Mouse (Mus musculus) lung, postnatal 0 days (tissue): ENCODE measurements around the gene Cebpg. TPM values are rescaled to one million over a fixed set of nuclear protein-coding genes. Genes with fewer than 3 reads are reported as not detected.
A peak's percentile ranks its signal among the peaks of the same experiment; 100 is the strongest.

Experiments used
- ATAC-seq: fragments of 200-750 bp; cut with Nextera tagmentation; 2 replicates; pipeline ENCODE4 v1.8.0; 2017; ENCODE audit warnings: moderate library complexity
- DNase-seq: peaks from one replicate; pipeline ENCODE4 v3.0.0-alpha.2; 2016; ENCODE audit warnings: low spot score
- H3K27ac ChIP-seq: fragments of 300-500 bp; sonication (generic); 2 replicates; pipeline ENCODE4 v1.5.1; 2014; ENCODE audit warnings: antibody characterized with exemption, mild to moderate bottlenecking, low read length, mixed read lengths
- H3K27me3 ChIP-seq: fragments of 300-500 bp; sonication (generic); replicated peaks from 2 replicates; pipeline ENCODE4 v1.6.1; 2014; ENCODE audit warnings: low read length, mixed read lengths; ENCODE audit not compliant: insufficient read depth
- H3K36me3 ChIP-seq: fragments of 300-500 bp; sonication (generic); 2 replicates; pipeline ENCODE4 v1.6.1; 2014; ENCODE audit warnings: low read length, mixed read lengths; ENCODE audit not compliant: insufficient read depth
- H3K4me1 ChIP-seq: fragments of 300-500 bp; sonication (generic); 2 replicates; pipeline ENCODE4 v1.6.1; 2014; ENCODE audit warnings: antibody characterized with exemption, low read depth, low read length, mixed read lengths; ENCODE audit not compliant: insufficient read depth
- H3K4me2 ChIP-seq: fragments of 300-500 bp; sonication (generic); replicated peaks from 2 replicates; pipeline ENCODE4 v1.6.1; 2014; ENCODE audit warnings: low read depth, mild to moderate bottlenecking, low read length, moderate library complexity, mixed read lengths
- H3K4me3 ChIP-seq: fragments of 300-500 bp; sonication (generic); 2 replicates; pipeline ENCODE4 v1.5.1; 2014; ENCODE audit warnings: low read depth, low read length
- H3K9ac ChIP-seq: fragments of 300-500 bp; sonication (generic); replicated peaks from 2 replicates; pipeline ENCODE4 v1.6.1; 2014; ENCODE audit warnings: low read depth, mild to moderate bottlenecking
- H3K9me3 ChIP-seq: fragments of 300-500 bp; sonication (generic); 2 replicates; pipeline ENCODE4 v1.6.1; 2016; ENCODE audit warnings: low read length, mixed read lengths
- CTCF ChIP-seq: IDR thresholded peaks from 2 replicates; pipeline ENCODE4 v1.5.1; 2016; ENCODE audit warnings: antibody characterized with exemption, mild to moderate bottlenecking
- EP300 ChIP-seq: IDR thresholded peaks from 2 replicates; pipeline ENCODE4 v1.6.1; 2016; ENCODE audit warnings: antibody characterized with exemption, mild to moderate bottlenecking, control low read depth
- WGBS: fragments of 180-500 bp; shearing (Covaris S2); extraction: QIAGEN DNeasy Blood & Tissue Kit; methylation state at CpG from one replicate; pipeline ENCODE4 v1.1.7; 2014; 5-methylcytosine and 5-hydroxymethylcytosine counted together
- polyA plus RNA-seq: library from polyadenylated mRNA; unstranded; fragments of >200 nt; fragmentation: Nextera tagmentation; extraction: Ambion mirVana; gene quantifications from 2 replicates; pipeline ENCODE4 v1.2.1, GENCODE M21; 2015

The Cebpg gene
- polyA plus RNA-seq, 1 experiment from 2014 or later = 46.7 TPM

DNA sequence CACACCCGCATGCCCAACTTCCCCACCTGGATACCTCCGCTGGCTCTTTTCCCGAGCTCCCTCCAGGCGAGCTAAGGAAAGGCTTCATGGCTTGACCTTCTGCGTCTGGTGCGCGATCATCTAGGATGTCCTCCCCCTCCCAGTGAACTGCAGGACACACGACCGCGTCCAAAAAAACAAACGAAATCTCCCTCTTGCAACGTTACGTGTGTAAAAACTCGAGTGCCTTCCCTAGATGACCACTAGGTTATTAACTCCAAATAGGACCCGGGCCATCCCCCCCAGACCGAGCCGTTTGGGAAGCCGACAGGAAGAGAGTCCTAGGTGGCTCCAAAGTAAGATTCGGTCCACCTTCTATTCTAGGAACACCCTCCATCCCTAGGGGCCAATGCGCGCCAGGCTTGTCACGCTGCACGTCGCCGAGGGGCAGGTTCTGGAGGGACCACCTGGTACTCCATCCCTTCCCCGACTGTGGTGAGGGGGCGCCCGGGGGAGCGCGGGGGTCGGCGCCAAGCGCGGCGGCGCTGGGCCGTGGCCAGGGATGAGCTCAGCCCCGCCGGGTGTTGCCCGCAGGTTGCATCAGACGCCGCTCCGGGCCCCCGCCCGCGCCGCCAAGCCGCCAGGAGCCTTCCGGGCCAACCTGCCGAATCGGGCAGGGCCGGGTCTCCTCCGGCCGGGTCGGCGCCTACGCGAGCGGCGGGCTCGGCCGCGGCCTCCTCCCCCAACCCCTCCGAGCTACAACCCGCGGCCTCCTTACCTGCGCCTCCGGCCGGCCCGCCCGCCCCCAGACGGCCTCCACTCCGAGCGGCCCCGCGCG lies 546 bp downstream of the Cebpg start:
- peak; percentile 57 for DNase-seq
- WGBS = under 1% methylated on average over 48 of the region's 77 CpGs

DNA sequence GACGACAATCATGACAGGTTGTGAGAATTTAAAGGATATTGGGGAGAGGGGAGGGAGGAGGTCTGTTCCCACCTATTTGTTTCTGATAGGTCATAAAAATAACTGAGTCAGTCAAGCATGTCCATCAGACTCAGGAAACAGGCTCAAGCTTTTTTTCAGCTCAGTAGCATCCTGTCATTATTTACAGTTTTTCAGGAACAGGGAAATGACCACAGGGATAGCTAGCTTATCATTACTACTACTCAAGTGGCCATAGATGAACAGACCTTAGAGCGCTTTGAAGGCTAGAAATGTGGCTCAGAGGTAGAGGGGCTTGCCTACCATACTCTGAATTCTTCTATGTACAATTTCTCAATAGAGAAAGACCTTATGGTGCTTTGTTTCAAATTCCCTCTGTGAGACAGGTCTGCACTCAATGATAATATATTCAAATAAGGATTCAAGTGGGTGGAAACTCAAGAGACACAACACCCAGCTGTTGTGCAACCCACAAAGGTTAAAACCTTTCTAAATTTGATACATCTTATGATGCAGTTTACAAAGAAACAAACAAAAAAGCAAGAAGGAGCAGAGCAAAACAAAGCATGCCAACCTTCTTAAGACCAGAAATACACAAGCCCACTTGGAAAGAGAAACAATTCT lies 1.3 kb downstream of the Cebpg start:
- peak overlapping the region; percentile 94 for H3K27ac ChIP-seq
- peaks cover 3% of the 10 kb centered on the region; the same call in 1 of the 2 replicates for H3K4me1 ChIP-seq
- H3K9me3 ChIP-seq = no peaks in the 10 kb centered on the region
- peak overlapping the region; percentile 98 for H3K4me3 ChIP-seq
- peak; percentile 42 for DNase-seq
- TF ChIP-seq EP300 (peak; percentile 55), CTCF (no peak)
- H3K9ac ChIP-seq = peak overlapping the region; percentile 79
- no peak for ATAC-seq
- H3K4me2 ChIP-seq = peak overlapping the region; percentile 64
- H3K36me3 ChIP-seq = no peaks in the 10 kb centered on the region
- no peaks in the 10 kb centered on the region for H3K27me3 ChIP-seq
- WGBS = 36% methylated on average over 2 of the region's 2 CpGs

More for the DNA sequence above, 546 bp downstream of the Cebpg start:
- TF ChIP-seq EP300 = no peak
- peak; percentile 22 for TF ChIP-seq CTCF
- H3K27me3 ChIP-seq = no peaks in the 10 kb centered on the region
- no peaks in the 10 kb centered on the region for H3K9me3 ChIP-seq
- peak; percentile 74 for ATAC-seq
- peak overlapping the region; percentile 79 for H3K9ac ChIP-seq
- H3K27ac ChIP-seq = peak overlapping the region; percentile 94
- peak overlapping the region; percentile 64 for H3K4me2 ChIP-seq
- peaks cover 3% of the 10 kb centered on the region; the same call in 1 of the 2 replicates for H3K4me1 ChIP-seq
- peak overlapping the region; percentile 98 for H3K4me3 ChIP-seq
- H3K36me3 ChIP-seq = no peaks in the 10 kb centered on the region

DNA sequence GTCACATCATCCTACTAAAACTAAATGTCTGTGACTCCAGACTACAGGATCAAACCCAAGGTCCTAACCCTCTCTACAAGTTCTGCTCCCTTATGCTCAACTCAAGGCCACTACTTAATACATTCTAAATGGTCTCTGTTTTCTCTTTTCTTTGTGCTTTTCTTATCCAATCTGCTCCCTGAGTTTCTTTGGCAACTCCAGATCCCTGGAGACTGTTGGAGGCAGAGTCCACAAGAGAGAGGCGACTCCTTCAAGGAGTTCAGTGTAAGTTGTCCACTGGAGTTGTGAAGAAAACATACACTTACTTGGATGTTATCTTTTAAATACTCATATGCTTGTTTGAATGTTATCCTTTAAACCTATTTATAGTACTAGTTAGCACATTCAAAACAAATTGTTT lies 2.1 kb downstream of the Cebpg start:
- Histone ChIP-seq H3K4me3 (peak overlapping the region; percentile 98; the same call in 1 of the 2 replicates), H3K36me3 (no peaks in the 10 kb centered on the region), H3K4me2 (0 out of 2 replicates have a peak overlapping the region, but pooled peaks have one; percentile 5), H3K27ac (no peak overlapping the region), H3K27me3 (no peaks in the 10 kb centered on the region), H3K9ac (no peak overlapping the region), H3K4me1 (peaks cover 3% of the 10 kb centered on the region; the same call in 1 of the 2 replicates), H3K9me3 (no peaks in the 10 kb centered on the region)
- DNase-seq = no peak
- 77% methylated on average over 1 of the region's 1 CpGs for WGBS
- ATAC-seq = no peak
- TF ChIP-seq EP300 (no peak), CTCF (no peak)

DNA sequence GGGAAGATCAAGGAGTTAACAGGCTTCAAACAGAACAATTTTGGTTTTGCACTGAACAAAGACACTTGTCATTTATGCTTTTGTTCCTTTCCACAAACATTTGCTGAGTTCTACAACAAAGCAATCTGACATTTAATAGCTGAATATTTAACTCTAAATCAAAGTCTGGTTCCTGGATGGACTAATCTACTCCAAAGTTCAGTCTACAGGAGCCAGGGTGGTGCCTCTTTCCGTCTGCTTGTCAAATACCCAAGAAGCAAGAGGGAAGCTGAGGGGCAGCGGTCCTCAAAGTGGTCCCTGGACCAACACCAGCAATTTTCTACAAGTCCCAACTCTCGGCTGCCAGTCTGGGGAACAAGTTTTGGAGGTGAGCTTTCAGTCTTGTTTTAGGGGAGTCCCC lies 3.2 kb downstream of the Cebpg start:
- H3K4me2 ChIP-seq = no peak overlapping the region
- H3K27me3 ChIP-seq = no peaks in the 10 kb centered on the region
- ATAC-seq (no peak), DNase-seq (no peak)
- no peak overlapping the region for H3K4me3 ChIP-seq
- WGBS = 80% methylated on average over 3 of the region's 3 CpGs
- H3K27ac ChIP-seq = no peak overlapping the region
- no peak overlapping the region for H3K9ac ChIP-seq
- no peak for TF ChIP-seq CTCF
- TF ChIP-seq EP300 = no peak
- H3K36me3 ChIP-seq = no peaks in the 10 kb centered on the region
- peaks cover 3% of the 10 kb centered on the region; the same call in 1 of the 2 replicates for H3K4me1 ChIP-seq
- H3K9me3 ChIP-seq = no peaks in the 10 kb centered on the region

DNA sequence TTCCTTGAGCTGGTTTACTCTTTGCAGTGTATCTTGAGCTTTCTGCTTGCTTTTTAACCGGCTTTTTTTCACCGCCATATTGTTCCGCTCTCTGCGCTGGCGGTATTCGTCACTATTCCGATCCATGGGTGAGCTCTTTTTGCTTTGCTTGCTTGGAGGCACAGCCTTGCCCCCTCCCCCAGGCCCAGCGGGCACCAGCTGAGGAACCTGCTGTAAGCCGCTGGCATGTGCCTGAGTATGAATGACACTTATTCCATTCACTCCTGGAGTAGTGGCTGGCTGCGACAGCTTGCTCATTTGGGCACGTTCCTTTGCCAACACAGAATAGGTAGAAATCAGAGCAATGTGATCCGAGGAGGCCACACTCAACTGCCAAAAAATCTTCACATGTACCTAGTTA lies 5.8 kb downstream of the Cebpg start:
- TF ChIP-seq CTCF = no peak
- TF ChIP-seq EP300 = no peak
- H3K36me3 ChIP-seq = peaks cover 6% of the 10 kb centered on the region; the same call in 1 of the 2 replicates
- no peaks in the 10 kb centered on the region for H3K4me1 ChIP-seq
- no peak overlapping the region for H3K4me2 ChIP-seq
- WGBS = 82% methylated on average over 12 of the region's 12 CpGs
- ATAC-seq (no peak), DNase-seq (no peak)
- H3K27me3 ChIP-seq = no peaks in the 10 kb centered on the region
- H3K9ac ChIP-seq = no peak overlapping the region
- no peak overlapping the region for H3K27ac ChIP-seq
- no peak overlapping the region for H3K4me3 ChIP-seq
- H3K9me3 ChIP-seq = no peaks in the 10 kb centered on the region

DNA sequence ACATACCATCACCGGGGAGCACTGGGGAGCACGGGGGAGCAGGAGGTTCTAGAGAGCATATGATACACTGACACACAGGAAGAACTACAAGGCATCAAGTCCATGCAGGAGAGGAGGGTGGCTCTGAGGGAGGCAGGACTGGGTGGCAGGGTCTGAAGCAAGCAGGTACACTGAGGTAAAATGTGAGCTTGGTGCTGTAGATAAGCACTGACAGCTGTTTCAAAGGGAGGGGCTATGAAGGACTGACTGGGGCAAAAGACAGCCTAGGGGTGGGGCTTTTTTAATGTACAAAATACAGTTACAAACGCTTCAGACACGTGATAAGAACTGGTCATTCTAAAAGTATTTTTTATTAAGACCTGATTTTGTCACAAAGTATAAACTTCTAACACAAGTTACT lies 10.3 kb downstream of the Cebpg start:
- no peak overlapping the region for H3K9ac ChIP-seq
- TF ChIP-seq EP300 (no peak), CTCF (no peak)
- H3K27me3 ChIP-seq = no peaks in the 10 kb centered on the region
- H3K27ac ChIP-seq = no peak overlapping the region
- H3K4me3 ChIP-seq = no peak overlapping the region
- no peaks in the 10 kb centered on the region for H3K9me3 ChIP-seq
- 82% methylated on average over 4 of the region's 4 CpGs for WGBS
- no peaks in the 10 kb centered on the region for H3K4me1 ChIP-seq
- no peak overlapping the region for H3K4me2 ChIP-seq
- ATAC-seq (no peak), DNase-seq (no peak)
- peaks cover 28% of the 10 kb centered on the region; the same call in 1 of the 2 replicates for H3K36me3 ChIP-seq
